In the genomic region with DNA sequence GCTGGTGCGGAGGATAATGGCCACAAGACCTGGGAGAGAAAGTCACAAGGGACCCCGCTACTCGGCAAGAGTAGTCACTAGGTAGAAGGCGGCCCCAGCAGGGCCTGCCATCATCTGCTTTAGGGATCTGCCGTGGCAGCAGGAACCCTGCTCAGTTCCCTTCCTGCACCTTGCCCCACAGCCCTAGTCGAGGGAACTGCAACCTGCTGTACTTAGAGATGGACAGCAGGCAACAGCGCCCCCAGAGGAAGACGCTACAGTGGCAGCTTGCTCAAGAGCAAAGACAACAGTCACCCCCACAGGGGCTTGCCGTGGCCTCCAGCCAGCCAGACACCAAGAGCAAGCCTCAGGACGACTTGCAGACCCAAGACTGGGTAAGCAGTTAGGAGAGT, we compare ENCODE assay signal across 8 mouse cellular contexts. TPM values are rescaled to one million over a fixed set of nuclear protein-coding genes. Genes with fewer than 3 reads are reported as not detected.
A peak's percentile ranks its signal among the peaks of the same experiment; 100 is the strongest.
DNase-seq lines count a peak whose midpoint lies in the region; ATAC-seq lines count a peak whose summit lies in the region.

No protein-coding gene starts in this region.

- H3K27me3 ChIP-seq in hindbrain, embryonic 16.5 days (replicated peaks; ENCODE audit: control insufficient read depth, insufficient read depth, low read length), result no peaks in the 10 kb centered on the region

- peaks cover 19% of the 10 kb centered on the region for H3K36me3 ChIP-seq in hindbrain, embryonic 16.5 days (ENCODE audit: control insufficient read depth, insufficient read depth, low read length)
- peaks cover 20% of the 10 kb centered on the region for H3K36me3 ChIP-seq in macrophage (ENCODE audit: inconsistent target)

- H3K4me1 ChIP-seq in hindbrain, embryonic 16.5 days (ENCODE audit: control insufficient read depth, insufficient read depth, low read depth, low read length), result peaks cover 18% of the 10 kb centered on the region

- H3K4me3 ChIP-seq in hindbrain, embryonic 16.5 days (ENCODE audit: low read length), result peak overlapping the region; percentile 43
- peak overlapping the region; percentile 50 for H3K4me3 ChIP-seq in macrophage (ENCODE audit: inconsistent target)

- peak; percentile 87 for DNase-seq in T-cell, adult 2 months (ENCODE audit: low spot score)
- DNase-seq in cerebellum, postnatal 36 days, result peak; percentile 91 to 92
- peak; percentile 86 for DNase-seq in gastrocnemius, adult 18-20 months (ENCODE audit: low spot score)
- peak; percentile 86 to 89 for DNase-seq in left cerebral cortex, adult 18-20 months (ENCODE audit: low spot score in 2 of 2)
- peak; percentile 86 for DNase-seq in right cerebral cortex, adult 18-20 months
- peak; percentile 56 for DNase-seq in urinary bladder, postnatal 10 days (ENCODE audit: low spot score)

- H3K9me3 ChIP-seq in hindbrain, embryonic 16.5 days (ENCODE audit: control insufficient read depth, low read length), result no peaks in the 10 kb centered on the region

- no peaks in the 10 kb centered on the region for H3K79me2 ChIP-seq in macrophage (ENCODE audit: inconsistent target)

- peak overlapping the region; percentile 91 for H3K27ac ChIP-seq in hindbrain, embryonic 16.5 days (ENCODE audit: low read depth, low read length)
- H3K27ac ChIP-seq in macrophage, result no peak overlapping the region

- ATAC-seq in hindbrain, embryonic 16.5 days, result peak; percentile 72

- peak overlapping the region; percentile 69 for H3K9ac ChIP-seq in hindbrain, embryonic 16.5 days (ENCODE audit: low read depth, low read length)

- peak overlapping the region; percentile 90 for H3K4me2 ChIP-seq in hindbrain, embryonic 16.5 days (ENCODE audit: low read length)

- WGBS in hindbrain, embryonic 16.5 days, result 3% methylated on average over 10 of the region's 10 CpGs
- WGBS in macrophage (ENCODE audit: missing documents), result 5% methylated on average over 10 of the region's 10 CpGs

RNA-seq across cellular contexts. Expression of a gene that starts 0.8 kb away (rescaled TPM):
- total RNA-seq in gastrocnemius, adult 18-20 months (2021), result under 1 TPM in 1 of 2 experiments, not detected in 1; 0.27 TPM
- polyA plus RNA-seq in hindbrain, embryonic 16.5 days (2015; fragmentation: Nextera tagmentation; extraction: Ambion mirVana), result not detected in 2 replicates
- total RNA-seq in left cerebral cortex, adult 18-20 months (2021), result under 1 TPM; 0.44 to 0.73 TPM
- 1 to 10 TPM in 21 of 26 experiments, under 1 TPM in 4, not detected in 1; 0.71 to 7.4 (median 1.4) TPM for total RNA-seq in macrophage (2018; cell fraction: chromatin; rRNA removed)
- total RNA-seq in macrophage (2018; cell fraction: cytosol; rRNA removed), result under 1 TPM in 2 of 26 experiments, not detected in 24; 0.20 to 0.39 TPM
- total RNA-seq in macrophage (2018; cell fraction: nucleus; rRNA removed), result 1 to 10 TPM in 6 of 26 experiments, under 1 TPM in 10, not detected in 10; 0.46 to 2.0 (median 0.76) TPM
- polyA plus RNA-seq in macrophage (2018), result not detected in 3 replicates

RNA-seq across cellular contexts. Expression of a gene that starts 23.0 kb away (rescaled TPM):
- total RNA-seq in gastrocnemius, adult 18-20 months (2021), result 10 to 100 TPM; 38.0 to 41.7 TPM
- polyA plus RNA-seq in hindbrain, embryonic 16.5 days (2015; fragmentation: Nextera tagmentation; extraction: Ambion mirVana), result 13.4 and 14.6 TPM in 2 replicates
- 10 to 100 TPM; 71.5 to 71.9 TPM for total RNA-seq in left cerebral cortex, adult 18-20 months (2021)
- 10 to 100 TPM; 15.2 to 70.7 (median 40.0) TPM for total RNA-seq in macrophage (2018; cell fraction: chromatin; rRNA removed)
- total RNA-seq in macrophage (2018; cell fraction: cytosol; rRNA removed), result 10 to 100 TPM; 20.9 to 30.7 (median 24.2) TPM
- 10 to 100 TPM; 14.0 to 47.5 (median 24.4) TPM for total RNA-seq in macrophage (2018; cell fraction: nucleus; rRNA removed)
- polyA plus RNA-seq in macrophage (2018), result 18.9 to 28.3 TPM (median 24.5 TPM) in 3 replicates
